Mouse (Mus musculus) intestine, embryonic 15.5 days (tissue): Measurements from ENCODE around the gene Cox20. TPM values are rescaled to one million over a fixed set of nuclear protein-coding genes. Genes with fewer than 3 reads are reported as not detected.
A peak's percentile ranks its signal among the peaks of the same experiment; 100 is the strongest.

ENCODE experiments used
- ATAC-seq: fragments of 200-750 bp; cut with Nextera tagmentation; 2 replicates; pipeline ENCODE4 v1.8.0; 2017; ENCODE audit warnings: moderate TSS enrichment, moderate library complexity
- H3K27ac ChIP-seq: fragments of 300-500 bp; sonication (generic); 2 replicates; pipeline ENCODE4 v1.5.1; 2015; ENCODE audit warnings: mild to moderate bottlenecking, inconsistent platforms
- H3K27me3 ChIP-seq: fragments of 300-500 bp; sonication (generic); replicated peaks from 2 replicates; pipeline ENCODE4 v1.6.1; 2015; ENCODE audit warnings: inconsistent platforms
- H3K36me3 ChIP-seq: fragments of 300-500 bp; sonication (generic); 2 replicates; pipeline ENCODE4 v1.6.1; 2015; ENCODE audit warnings: inconsistent platforms
- H3K4me1 ChIP-seq: fragments of 300-500 bp; sonication (generic); replicated peaks from 2 replicates; pipeline ENCODE4 v1.6.1; 2015; ENCODE audit warnings: inconsistent platforms
- H3K4me2 ChIP-seq: fragments of 300-500 bp; sonication (generic); replicated peaks from 2 replicates; pipeline ENCODE4 v1.6.1; 2015; ENCODE audit warnings: mild to moderate bottlenecking, inconsistent platforms
- H3K4me3 ChIP-seq: fragments of 300-500 bp; sonication (generic); replicated peaks from 2 replicates; pipeline ENCODE4 v1.5.1; 2015; ENCODE audit warnings: inconsistent platforms
- H3K9ac ChIP-seq: fragments of 300-500 bp; sonication (generic); 2 replicates; pipeline ENCODE4 v1.6.1; 2015; ENCODE audit warnings: inconsistent platforms
- H3K9me3 ChIP-seq: fragments of 300-500 bp; sonication (generic); 2 replicates; pipeline ENCODE4 v1.6.1; 2016; ENCODE audit warnings: inconsistent platforms
- WGBS: fragments of 180-500 bp; shearing (Covaris S2); methylation state at CpG from one replicate; pipeline ENCODE4 v1.1.7; 2015; 5-methylcytosine and 5-hydroxymethylcytosine counted together
- polyA plus RNA-seq: library from polyadenylated mRNA; unstranded; fragments of >200 nt; fragmentation: Nextera tagmentation; extraction: Ambion mirVana; gene quantifications from 2 replicates; pipeline ENCODE4 v1.2.1, GENCODE M21; 2015

Gene Cox20
- polyA plus RNA-seq, 1 experiment from 2014 or later: 159 TPM

DNA sequence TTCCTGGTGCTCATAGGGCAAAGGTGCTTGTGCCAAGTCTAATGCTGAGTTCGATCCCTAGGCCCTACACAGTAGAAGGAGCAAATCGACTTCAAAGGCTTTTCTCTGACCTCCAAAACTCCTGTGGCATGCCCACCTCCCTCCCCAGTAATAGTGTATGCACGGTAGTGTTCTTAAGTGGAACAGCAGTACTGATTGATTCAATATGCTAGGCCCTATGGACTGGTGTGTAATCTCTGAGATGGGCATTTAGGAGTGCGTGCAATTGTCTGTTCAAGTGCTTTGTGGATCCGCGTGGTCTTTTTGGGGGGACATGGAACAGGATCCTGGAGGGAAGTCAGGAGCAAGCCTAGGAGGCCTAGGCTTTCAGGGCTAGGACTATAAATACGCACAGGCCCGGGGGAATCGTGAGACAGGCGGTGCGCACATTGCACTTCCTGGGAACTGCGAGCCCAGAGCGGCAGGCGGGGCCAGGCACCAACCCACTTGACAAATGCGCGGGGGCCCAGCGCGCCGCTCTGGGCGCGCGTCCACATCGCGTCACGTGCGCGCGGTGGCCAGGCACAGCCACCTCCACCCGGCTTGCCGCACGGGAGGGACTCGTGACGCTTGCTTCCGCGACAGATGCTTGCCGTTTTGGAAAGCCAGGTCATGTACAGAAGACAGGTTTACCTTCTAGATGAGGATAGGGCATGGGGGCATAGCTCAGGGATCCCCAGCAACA lies 49.8 kb downstream of the Cox20 start:
- no peaks in the 10 kb centered on the region for H3K9me3 ChIP-seq
- H3K4me1 ChIP-seq: peaks cover 4% of the 10 kb centered on the region; the same call in 1 of the 2 replicates
- H3K4me3 ChIP-seq: peak overlapping the region; percentile 50
- H3K27me3 ChIP-seq: no peaks in the 10 kb centered on the region
- H3K9ac ChIP-seq: peak overlapping the region; percentile 44
- peak overlapping the region; percentile 82 for H3K4me2 ChIP-seq
- no peaks in the 10 kb centered on the region for H3K36me3 ChIP-seq
- peak; percentile 99 for ATAC-seq
- peak overlapping the region; percentile 89 for H3K27ac ChIP-seq
- WGBS: 2% methylated on average over 36 of the region's 36 CpGs

- 0% methylated on average over 11 of the region's 11 CpGs for WGBS
These were observed 50.3 kb downstream of the Cox20 start for GRCm38 (mm10) chr1:178369272-178369651.

More at GRCm38 (mm10) chr1:178369272-178369651, 50.3 kb downstream of the Cox20 start:
- H3K4me3 ChIP-seq: peak overlapping the region; percentile 50
- H3K9ac ChIP-seq: peak overlapping the region; percentile 44
- H3K9me3 ChIP-seq: no peaks in the 10 kb centered on the region
- ATAC-seq: peak; percentile 94
- H3K4me1 ChIP-seq: peaks cover 4% of the 10 kb centered on the region; the same call in 1 of the 2 replicates
- peak overlapping the region; percentile 82 for H3K4me2 ChIP-seq
- peak overlapping the region; percentile 89 for H3K27ac ChIP-seq
- no peaks in the 10 kb centered on the region for H3K27me3 ChIP-seq
- H3K36me3 ChIP-seq: no peaks in the 10 kb centered on the region

Other genes starting within 250 kb of the Cox20 start
- gene Desi2, start 131.7 kb upstream of the Cox20 start, polyA plus RNA-seq: 20.0 and 24.3 TPM in 2 replicates
- 300 and 379 TPM in 2 replicates for gene Hnrnpu, start 18.7 kb downstream of the Cox20 start, polyA plus RNA-seq
- gene Efcab2, start 87.0 kb downstream of the Cox20 start, polyA plus RNA-seq: 7.3 and 8.6 TPM in 2 replicates
- gene Kif26b, start 210.0 kb downstream of the Cox20 start, polyA plus RNA-seq: 4.7 and 4.9 TPM in 2 replicates